Mouse (Mus musculus): ENCODE measurements at regions not wholly inside any gene's neighbourhood (a gene's known extent, or its start where the extent isn't known, plus 50 kb on each side); places are given as distances from the start of the nearest gene placed in this dataset.

- H3K4me2 ChIP-seq, result no peak overlapping the region
- H3K9ac ChIP-seq, result no peak overlapping the region
- H3K27me3 ChIP-seq (replicated peaks), result no peaks in the 10 kb centered on the region
- no peaks in the 10 kb centered on the region for H3K4me1 ChIP-seq
- no peak overlapping the region for H3K27ac ChIP-seq
- H3K4me3 ChIP-seq (replicated peaks), result no peak overlapping the region
- no peaks in the 10 kb centered on the region for H3K9me3 ChIP-seq
- no peaks in the 10 kb centered on the region for H3K36me3 ChIP-seq
- ATAC-seq (ENCODE audit: insufficient read depth, low FRiP score, low read depth), result no peak
- 74% methylated on average over 8 of the region's 8 CpGs for WGBS
Measured at GRCm38 (mm10) chr9:117904621-117905020, 135.7 kb upstream of the Azi2 start.

DNA sequence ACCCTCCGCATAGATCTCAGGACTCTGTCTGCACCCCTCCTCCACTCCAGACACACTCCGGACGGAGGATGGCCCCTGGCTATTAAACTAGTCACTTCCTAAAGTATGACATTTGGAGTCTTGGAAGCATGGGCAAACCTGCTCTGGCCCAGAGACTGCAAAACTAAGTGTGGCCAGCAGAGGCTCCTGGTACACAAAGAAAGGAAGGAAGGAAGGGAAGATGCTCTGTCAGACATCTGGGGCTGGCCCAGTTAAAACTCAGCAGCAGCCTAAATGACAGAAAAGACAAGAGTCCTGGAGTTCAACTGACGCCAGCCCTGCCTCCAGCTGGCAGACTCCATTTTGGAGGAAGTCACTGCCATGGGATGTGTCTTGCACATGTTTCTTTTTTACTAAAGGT, 137.3 kb upstream of the Azi2 start:
- H3K4me3 ChIP-seq (replicated peaks), result no peak overlapping the region
- H3K27ac ChIP-seq, result no peak overlapping the region
- ATAC-seq (ENCODE audit: insufficient read depth, low FRiP score, low read depth), result no peak
- 55% methylated on average over 4 of the region's 4 CpGs for WGBS
- no peak overlapping the region for H3K9ac ChIP-seq
- H3K4me2 ChIP-seq, result no peak overlapping the region
- H3K27me3 ChIP-seq (replicated peaks), result no peaks in the 10 kb centered on the region
- H3K4me1 ChIP-seq, result no peaks in the 10 kb centered on the region
- no peaks in the 10 kb centered on the region for H3K9me3 ChIP-seq
- no peaks in the 10 kb centered on the region for H3K36me3 ChIP-seq

- H3K36me3 ChIP-seq, result no peaks in the 10 kb centered on the region
- H3K4me1 ChIP-seq, result no peaks in the 10 kb centered on the region
- 0 out of 2 replicates have a peak overlapping the region, but pooled peaks have one; percentile 26 for H3K27ac ChIP-seq
- no peak for ATAC-seq (ENCODE audit: insufficient read depth, low FRiP score, low read depth)
- no peak overlapping the region for H3K9ac ChIP-seq
- no peaks in the 10 kb centered on the region for H3K27me3 ChIP-seq (replicated peaks)
- 75% methylated on average over 20 of the region's 20 CpGs for WGBS
- no peak overlapping the region for H3K4me2 ChIP-seq
- no peak overlapping the region for H3K4me3 ChIP-seq (replicated peaks)
- H3K9me3 ChIP-seq, result no peaks in the 10 kb centered on the region
Measured at GRCm38 (mm10) chr9:117902239-117902939, 137.9 kb upstream of the Azi2 start.

- no peaks in the 10 kb centered on the region for H3K36me3 ChIP-seq
- no peak overlapping the region for H3K27ac ChIP-seq
- 83% methylated on average over 12 of the region's 12 CpGs for WGBS
- H3K4me1 ChIP-seq, result no peaks in the 10 kb centered on the region
- no peak overlapping the region for H3K4me3 ChIP-seq (replicated peaks)
- ATAC-seq (ENCODE audit: insufficient read depth, low FRiP score, low read depth), result no peak
- no peaks in the 10 kb centered on the region for H3K27me3 ChIP-seq (replicated peaks)
- H3K9ac ChIP-seq, result no peak overlapping the region
- H3K9me3 ChIP-seq, result no peaks in the 10 kb centered on the region
- H3K4me2 ChIP-seq, result no peak overlapping the region
Measured at GRCm38 (mm10) chr9:117900631-117901030, 139.7 kb upstream of the Azi2 start.

DNA sequence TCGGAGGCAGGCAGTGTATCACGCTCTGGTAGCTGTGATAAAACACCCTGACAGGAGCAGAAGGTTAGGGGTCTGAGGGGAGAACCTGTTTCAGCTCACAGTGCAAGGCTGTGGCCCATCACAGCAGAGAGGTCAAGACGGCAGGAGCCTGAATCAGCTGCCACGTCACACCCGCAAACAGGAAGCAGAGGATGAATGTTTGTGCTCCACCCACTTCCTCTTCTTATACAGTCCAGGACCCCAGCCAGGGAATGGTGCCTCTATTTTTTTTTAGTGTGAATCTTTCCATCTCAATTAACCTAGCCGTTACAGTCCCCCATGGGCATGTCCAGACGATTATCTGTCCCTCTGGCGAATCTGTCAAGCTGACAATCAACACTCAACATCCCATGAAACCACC, 143.8 kb upstream of the Azi2 start:
- Histone ChIP-seq H3K9me3 (no peaks in the 10 kb centered on the region), H3K9ac (no peak overlapping the region), H3K4me2 (no peak overlapping the region), H3K27ac (no peak overlapping the region), H3K4me3 (replicated peaks) (no peak overlapping the region), H3K36me3 (no peaks in the 10 kb centered on the region), H3K27me3 (replicated peaks) (no peaks in the 10 kb centered on the region), H3K4me1 (no peaks in the 10 kb centered on the region)
- 71% methylated on average over 8 of the region's 8 CpGs for WGBS
- no peak for ATAC-seq (ENCODE audit: insufficient read depth, low FRiP score, low read depth)

DNA sequence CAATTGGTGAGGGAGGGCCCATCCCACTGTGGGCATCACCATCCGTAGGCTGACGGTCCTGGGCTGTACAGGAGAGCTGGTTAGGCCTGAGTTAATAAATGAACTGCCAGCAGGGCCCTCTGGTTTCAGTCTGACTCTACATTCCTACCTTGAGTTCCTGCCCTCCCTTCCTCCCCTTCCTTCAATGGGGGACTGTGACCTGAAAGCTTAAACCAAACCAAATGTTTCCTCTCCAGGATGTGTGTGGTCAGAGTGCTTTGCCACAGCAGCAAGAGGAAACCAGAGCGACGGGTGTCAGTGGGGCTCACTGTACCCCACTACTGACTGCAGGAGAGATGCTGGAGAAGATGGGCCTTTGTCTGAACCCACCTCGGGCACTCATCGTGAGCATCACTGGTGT, 147.7 kb upstream of the Azi2 start:
- H3K4me3 ChIP-seq (replicated peaks), result no peak overlapping the region
- no peak overlapping the region for H3K9ac ChIP-seq
- no peaks in the 10 kb centered on the region for H3K36me3 ChIP-seq
- no peak overlapping the region for H3K27ac ChIP-seq
- WGBS, result 41% methylated on average over 6 of the region's 6 CpGs
- ATAC-seq (ENCODE audit: insufficient read depth, low FRiP score, low read depth), result no peak
- no peaks in the 10 kb centered on the region for H3K9me3 ChIP-seq
- no peak overlapping the region for H3K4me2 ChIP-seq
- H3K4me1 ChIP-seq, result no peaks in the 10 kb centered on the region
- H3K27me3 ChIP-seq (replicated peaks), result no peaks in the 10 kb centered on the region

GRCm38 (mm10) chr9:117873172-117873571, 167.1 kb upstream of the Azi2 start:
- Histone ChIP-seq H3K4me3 (replicated peaks) (peak overlapping the region; percentile 55), H3K9me3 (no peaks in the 10 kb centered on the region), H3K27me3 (replicated peaks) (peaks cover 23% of the 10 kb centered on the region), H3K4me2 (peak overlapping the region; percentile 96), H3K9ac (no peak overlapping the region), H3K36me3 (no peaks in the 10 kb centered on the region), H3K4me1 (peaks cover 5% of the 10 kb centered on the region; the same call in 1 of the 2 replicates), H3K27ac (no peak overlapping the region)
- WGBS, result 34% methylated on average over 8 of the region's 8 CpGs
- ATAC-seq (ENCODE audit: insufficient read depth, low FRiP score, low read depth), result no peak

DNA sequence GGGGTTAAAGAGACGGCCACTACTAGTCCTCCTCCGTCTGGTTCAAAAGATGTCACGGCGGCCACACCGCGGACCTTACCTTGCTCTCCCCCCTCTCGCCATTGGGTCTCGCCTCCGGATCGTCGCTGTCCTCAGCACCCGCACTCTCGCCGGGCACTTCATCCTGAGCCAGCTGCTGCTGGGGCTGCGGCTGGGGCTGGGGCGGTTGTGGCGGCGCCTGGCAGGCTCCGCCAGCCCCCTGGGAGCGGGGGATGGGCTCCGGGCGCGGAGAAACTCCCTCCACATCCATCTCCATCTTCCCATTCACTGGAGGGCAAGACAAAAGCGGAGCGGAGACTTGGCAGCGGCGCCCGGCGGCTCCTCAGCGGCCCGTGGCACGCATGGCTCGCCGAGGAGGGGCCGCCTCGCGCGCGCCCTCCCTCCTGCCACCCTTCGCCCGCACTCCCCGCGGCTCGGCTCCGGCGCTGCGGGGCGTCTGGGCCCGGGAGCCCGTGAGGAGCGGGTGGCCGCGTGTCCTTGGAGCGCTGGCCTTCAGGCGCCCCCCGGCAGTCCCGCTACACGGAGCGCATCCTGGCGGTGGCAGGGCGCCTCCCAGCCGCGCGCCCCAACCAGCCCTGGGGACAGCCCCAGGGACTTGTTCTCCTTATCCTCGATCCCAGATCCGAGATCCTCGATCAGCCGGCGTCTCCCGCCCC, 167.8 kb upstream of the Azi2 start:
- under 1% methylated on average over 69 of the region's 70 CpGs for WGBS
- no peak overlapping the region; the same call in 1 of the 2 replicates for H3K9ac ChIP-seq
- H3K36me3 ChIP-seq, result no peaks in the 10 kb centered on the region
- H3K4me2 ChIP-seq, result peak overlapping the region; percentile 96
- H3K27me3 ChIP-seq (replicated peaks), result peaks cover 23% of the 10 kb centered on the region
- peaks cover 5% of the 10 kb centered on the region; the same call in 1 of the 2 replicates for H3K4me1 ChIP-seq
- ATAC-seq (ENCODE audit: insufficient read depth, low FRiP score, low read depth), result peak; percentile 60; the same call in 1 of the 2 replicates
- H3K27ac ChIP-seq, result no peak overlapping the region
- peak overlapping the region; percentile 55 for H3K4me3 ChIP-seq (replicated peaks)
- no peaks in the 10 kb centered on the region for H3K9me3 ChIP-seq

DNA sequence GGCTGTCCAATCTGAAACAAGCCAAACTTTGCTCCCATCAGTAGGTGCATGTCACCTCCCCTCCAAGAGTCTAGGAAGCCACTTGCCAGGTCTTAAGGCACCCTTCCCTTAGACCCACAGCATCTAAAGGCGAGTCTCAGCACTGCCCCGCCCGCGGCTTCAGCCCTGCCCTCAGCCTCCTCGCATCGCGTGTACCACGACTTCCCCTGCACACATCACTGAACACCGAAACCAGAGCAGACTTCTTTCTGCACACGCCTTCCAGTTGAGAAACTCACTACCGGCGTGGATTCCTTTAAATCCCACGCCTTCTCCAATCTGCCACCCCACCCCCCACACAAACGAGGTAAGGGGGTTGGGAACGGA, 168.3 kb upstream of the Azi2 start:
- H3K9ac ChIP-seq, result no peak overlapping the region
- no peak overlapping the region for H3K27ac ChIP-seq
- WGBS, result under 1% methylated on average over 15 of the region's 15 CpGs
- H3K36me3 ChIP-seq, result no peaks in the 10 kb centered on the region
- H3K4me3 ChIP-seq (replicated peaks), result peak overlapping the region; percentile 55
- H3K27me3 ChIP-seq (replicated peaks), result peaks cover 23% of the 10 kb centered on the region
- H3K9me3 ChIP-seq, result no peaks in the 10 kb centered on the region
- H3K4me1 ChIP-seq, result peaks cover 5% of the 10 kb centered on the region; the same call in 1 of the 2 replicates
- ATAC-seq (ENCODE audit: insufficient read depth, low FRiP score, low read depth), result no peak
- peak overlapping the region; percentile 96 for H3K4me2 ChIP-seq

DNA sequence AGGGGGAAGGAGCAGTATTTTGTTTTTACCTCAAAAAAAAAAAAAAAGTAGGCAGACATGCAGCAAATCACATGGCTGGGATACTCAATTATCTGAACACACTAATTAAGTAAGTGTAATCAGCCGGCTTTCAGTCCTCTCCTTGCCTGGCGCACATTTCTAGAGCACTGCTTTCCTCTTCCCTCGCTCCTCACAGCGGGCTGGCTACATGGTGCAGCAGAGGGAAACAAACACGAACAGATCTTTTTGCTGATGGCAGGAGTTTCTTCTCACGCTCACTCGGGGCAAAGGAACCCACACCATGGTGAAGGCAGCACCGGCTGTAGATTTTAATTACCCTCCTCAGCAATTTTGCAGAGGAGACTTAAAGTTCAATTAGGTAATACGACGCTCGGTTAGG, 169.7 kb upstream of the Azi2 start:
- ATAC-seq (ENCODE audit: insufficient read depth, low FRiP score, low read depth), result no peak
- Histone ChIP-seq H3K9me3 (no peaks in the 10 kb centered on the region), H3K27me3 (replicated peaks) (peaks cover 23% of the 10 kb centered on the region), H3K4me3 (replicated peaks) (no peak overlapping the region), H3K4me2 (no peak overlapping the region), H3K4me1 (peaks cover 5% of the 10 kb centered on the region; the same call in 1 of the 2 replicates), H3K27ac (no peak overlapping the region), H3K36me3 (no peaks in the 10 kb centered on the region), H3K9ac (no peak overlapping the region)
- WGBS, result 68% methylated on average over 11 of the region's 11 CpGs

DNA sequence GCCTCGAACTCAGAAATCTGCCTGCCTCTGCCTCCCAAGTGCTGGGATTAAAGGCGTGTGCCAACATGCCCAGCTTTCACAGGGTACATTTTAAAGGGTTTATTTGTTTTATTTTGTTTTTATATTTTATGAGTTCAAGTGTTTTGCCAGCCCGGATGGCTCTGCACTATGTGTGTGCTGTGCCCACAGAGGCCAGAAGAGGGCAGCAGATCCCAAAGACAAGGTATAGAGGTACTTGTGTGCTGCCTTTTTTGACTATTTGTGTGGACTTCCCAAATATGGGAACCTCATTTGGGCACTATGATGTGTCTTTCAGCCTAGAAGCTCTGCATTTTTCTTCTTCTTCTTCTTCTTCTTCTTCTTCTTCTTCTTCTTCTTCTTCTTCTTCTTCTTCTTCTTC, 176.4 kb upstream of the Azi2 start:
- Histone ChIP-seq H3K4me3 (replicated peaks) (no peak overlapping the region), H3K9ac (no peak overlapping the region), H3K36me3 (no peaks in the 10 kb centered on the region), H3K4me1 (0 out of 2 replicates have a peak, but pooled peaks cover 3% of the 10 kb centered on the region), H3K27ac (no peak overlapping the region), H3K27me3 (replicated peaks) (no peaks in the 10 kb centered on the region), H3K9me3 (no peaks in the 10 kb centered on the region), H3K4me2 (no peak overlapping the region)
- ATAC-seq (ENCODE audit: insufficient read depth, low FRiP score, low read depth), result no peak
- WGBS, result 96% methylated on average over 3 of the region's 3 CpGs

GRCm38 (mm10) chr9:117863318-117863717, 177.0 kb upstream of the Azi2 start:
- 0 out of 2 replicates have a peak, but pooled peaks cover 3% of the 10 kb centered on the region for H3K4me1 ChIP-seq
- H3K27ac ChIP-seq, result no peak overlapping the region
- no peak overlapping the region for H3K4me2 ChIP-seq
- H3K27me3 ChIP-seq (replicated peaks), result no peaks in the 10 kb centered on the region
- 81% methylated on average over 6 of the region's 6 CpGs for WGBS
- no peak for ATAC-seq (ENCODE audit: insufficient read depth, low FRiP score, low read depth)
- no peak overlapping the region for H3K9ac ChIP-seq
- no peaks in the 10 kb centered on the region for H3K9me3 ChIP-seq
- H3K36me3 ChIP-seq, result no peaks in the 10 kb centered on the region
- no peak overlapping the region for H3K4me3 ChIP-seq (replicated peaks)

Data from stomach, embryonic 15.5 days (tissue).